Mouse (Mus musculus) lung, embryonic 14.5 days (tissue): ENCODE data around the gene Ncam2. TPM values are rescaled to one million over a fixed set of nuclear protein-coding genes. Genes with fewer than 3 reads are reported as not detected.
"Not testable (repeated sequence)": the region's sequence is repeated elsewhere in the genome, so short reads cannot be mapped to it uniquely, and the experiment has no call there.

ENCODE experiments used
- ATAC-seq: fragments of 200-750 bp; cut with Nextera tagmentation; 2 replicates; pipeline ENCODE4 v1.8.0; 2017; ENCODE audit warnings: mild to moderate bottlenecking, moderate TSS enrichment, moderate library complexity; ENCODE audit not compliant: insufficient read depth
- DNase-seq: peaks from one replicate; pipeline ENCODE4 v3.0.0-alpha.2; 2015
- H3K27ac ChIP-seq: fragments of 300-500 bp; sonication (generic); 2 replicates; pipeline ENCODE4 v1.5.1; 2014; ENCODE audit warnings: low read depth, mild to moderate bottlenecking, moderate library complexity
- H3K27me3 ChIP-seq: fragments of 300-500 bp; sonication (generic); 2 replicates; pipeline ENCODE4 v1.6.1; 2014; ENCODE audit warnings: low read length, control low read depth; ENCODE audit not compliant: insufficient read depth
- H3K36me3 ChIP-seq: fragments of 300-500 bp; sonication (generic); 2 replicates; pipeline ENCODE4 v1.6.1; 2014; ENCODE audit warnings: control low read depth; ENCODE audit not compliant: insufficient read depth
- H3K4me1 ChIP-seq: fragments of 300-500 bp; sonication (generic); 2 replicates; pipeline ENCODE4 v1.6.1; 2014; ENCODE audit warnings: antibody characterized with exemption, control low read depth; ENCODE audit not compliant: insufficient read depth
- H3K4me2 ChIP-seq: fragments of 300-500 bp; sonication (generic); 2 replicates; pipeline ENCODE4 v1.6.1; 2014; ENCODE audit warnings: mild to moderate bottlenecking
- H3K4me3 ChIP-seq: fragments of 300-500 bp; sonication (generic); 2 replicates; pipeline ENCODE4 v1.5.1; 2014; ENCODE audit warnings: low read depth, low read length
- H3K9ac ChIP-seq: fragments of 300-500 bp; sonication (generic); 2 replicates; pipeline ENCODE4 v1.6.1; 2014
- H3K9me3 ChIP-seq: fragments of 300-500 bp; sonication (generic); 2 replicates; pipeline ENCODE4 v1.6.1; 2016; ENCODE audit warnings: low read depth, low read length, control low read depth
- CTCF ChIP-seq: IDR thresholded peaks from 2 replicates; pipeline ENCODE4 v1.5.1; 2016; ENCODE audit warnings: antibody characterized with exemption, low read depth
- WGBS: fragments of 180-500 bp; shearing (Covaris S2); extraction: QIAGEN DNeasy Blood & Tissue Kit; methylation state at CpG from one replicate; pipeline ENCODE4 v1.1.7; 2014; 5-methylcytosine and 5-hydroxymethylcytosine counted together
- polyA plus RNA-seq: library from polyadenylated mRNA; unstranded; fragments of >200 nt; fragmentation: Nextera tagmentation; extraction: Ambion mirVana; gene quantifications from 2 replicates; pipeline ENCODE4 v1.2.1, GENCODE M21; 2014

Gene Ncam2
- polyA plus RNA-seq, 1 experiment from 2014 or later, result 0.07 TPM

- H3K9me3 ChIP-seq, result no peaks in the 10 kb centered on the region
- H3K4me3 ChIP-seq, result no peak overlapping the region
- no peaks in the 10 kb centered on the region for H3K4me1 ChIP-seq
- ATAC-seq (peak; percentile 62; the same call in 1 of the 2 replicates), DNase-seq (peak; percentile 56)
- WGBS, result 37% methylated on average over 7 of the region's 7 CpGs
- H3K4me2 ChIP-seq, result 0 out of 2 replicates have a peak overlapping the region, but pooled peaks have one; percentile 12
- no peak overlapping the region for H3K27ac ChIP-seq
- H3K27me3 ChIP-seq, result no peaks in the 10 kb centered on the region
- no peaks in the 10 kb centered on the region for H3K36me3 ChIP-seq
- no peak for TF ChIP-seq CTCF
- H3K9ac ChIP-seq, result no peak overlapping the region
Measured at GRCm38 (mm10) chr16:81434559-81434958, 234.1 kb downstream of the Ncam2 start.

DNA sequence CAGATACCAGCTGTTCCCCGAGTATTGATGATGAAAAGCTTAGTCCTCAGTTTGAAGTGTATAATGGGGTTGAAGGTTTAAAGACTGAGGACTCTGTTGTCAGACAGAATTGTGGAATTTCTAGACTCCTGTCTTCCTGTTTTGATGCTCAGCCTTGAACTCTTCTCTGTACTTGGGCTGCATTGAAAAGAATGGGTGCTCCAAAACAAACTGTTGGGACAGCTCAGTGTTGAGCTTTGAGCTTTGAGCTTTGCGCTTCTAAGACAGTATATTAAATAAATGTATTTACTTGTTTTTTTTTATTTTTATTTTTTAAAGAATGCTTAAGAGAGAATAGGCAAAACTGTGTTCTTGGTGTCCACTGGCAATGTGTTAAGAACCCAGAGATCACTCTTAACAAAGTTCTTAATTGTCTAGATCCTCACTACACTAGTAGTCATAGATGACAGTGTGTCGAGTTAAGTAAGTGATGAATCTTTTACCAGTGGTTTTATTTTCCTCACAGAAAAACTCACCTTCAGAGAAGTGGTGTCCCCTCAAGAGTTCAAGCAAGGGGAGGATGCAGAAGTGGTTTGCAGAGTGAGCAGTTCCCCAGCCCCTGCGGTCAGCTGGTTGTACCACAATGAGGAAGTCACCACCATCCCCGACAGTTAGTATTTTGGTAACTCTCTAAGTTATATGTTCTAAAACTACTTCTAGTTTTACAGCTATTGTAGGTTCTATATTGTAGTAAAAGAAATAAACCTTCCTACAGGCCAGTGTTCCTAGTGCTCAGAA lies 236.8 kb downstream of the Ncam2 start:
- WGBS, result 83% methylated on average over 5 of the region's 5 CpGs
- DNase-seq (no peak), ATAC-seq (no peak)
- H3K4me2 ChIP-seq, result no peak overlapping the region
- no peak overlapping the region for H3K27ac ChIP-seq
- no peaks in the 10 kb centered on the region for H3K9me3 ChIP-seq
- no peaks in the 10 kb centered on the region for H3K4me1 ChIP-seq
- no peak for TF ChIP-seq CTCF
- H3K36me3 ChIP-seq, result no peaks in the 10 kb centered on the region
- H3K4me3 ChIP-seq, result no peak overlapping the region
- H3K27me3 ChIP-seq, result no peaks in the 10 kb centered on the region
- no peak overlapping the region for H3K9ac ChIP-seq

GRCm38 (mm10) chr16:81437868-81438249 lies 237.4 kb downstream of the Ncam2 start:
- 90% methylated on average over 2 of the region's 2 CpGs for whole genome bisulfite sequencing
- Histone ChIP-seq H3K27ac (no peak overlapping the region), H3K4me2 (no peak overlapping the region), H3K9ac (no peak overlapping the region), H3K4me1 (no peaks in the 10 kb centered on the region), H3K9me3 (no peaks in the 10 kb centered on the region), H3K27me3 (no peaks in the 10 kb centered on the region), H3K36me3 (no peaks in the 10 kb centered on the region), H3K4me3 (no peak overlapping the region)
- DNase-seq (no peak), ATAC-seq (no peak)
- TF ChIP-seq CTCF, result no peak

- Histone ChIP-seq H3K4me2 (no peak overlapping the region), H3K9me3 (no peaks in the 10 kb centered on the region), H3K4me1 (no peaks in the 10 kb centered on the region), H3K9ac (no peak overlapping the region), H3K4me3 (no peak overlapping the region), H3K36me3 (no peaks in the 10 kb centered on the region), H3K27ac (no peak overlapping the region), H3K27me3 (no peaks in the 10 kb centered on the region)
- ATAC-seq (no peak), DNase-seq (no peak)
- WGBS, result 92% methylated on average over 5 of the region's 5 CpGs
- no peak for TF ChIP-seq CTCF
Measured at GRCm38 (mm10) chr16:81450851-81451250, 250.4 kb downstream of the Ncam2 start.

- Histone ChIP-seq H3K4me1 (no peaks in the 10 kb centered on the region), H3K9ac (no peak overlapping the region), H3K4me3 (no peak overlapping the region), H3K27me3 (no peaks in the 10 kb centered on the region), H3K27ac (no peak overlapping the region), H3K36me3 (no peaks in the 10 kb centered on the region), H3K4me2 (no peak overlapping the region), H3K9me3 (no peaks in the 10 kb centered on the region)
- no peak for TF ChIP-seq CTCF
- ATAC-seq (no peak), DNase-seq (peak; percentile 5)
- 51% methylated on average over 2 of the region's 2 CpGs for WGBS
Measured at GRCm38 (mm10) chr16:81452988-81453387, 252.5 kb downstream of the Ncam2 start.

- no peaks in the 10 kb centered on the region for H3K27me3 ChIP-seq
- no peak overlapping the region for H3K4me3 ChIP-seq
- DNase-seq, result peak; percentile 6
- no peaks in the 10 kb centered on the region for H3K36me3 ChIP-seq
- no peak overlapping the region for H3K4me2 ChIP-seq
- H3K9me3 ChIP-seq, result no peaks in the 10 kb centered on the region
- H3K27ac ChIP-seq, result no peak overlapping the region
- ATAC-seq, result no peak
- H3K9ac ChIP-seq, result no peak overlapping the region
- H3K4me1 ChIP-seq, result no peaks in the 10 kb centered on the region
- no peak for TF ChIP-seq CTCF
- WGBS, result 93% methylated on average over 2 of the region's 2 CpGs
Measured at GRCm38 (mm10) chr16:81454472-81454871, 254.0 kb downstream of the Ncam2 start.

- 85% methylated on average over 2 of the region's 2 CpGs for WGBS
- H3K27ac ChIP-seq, H3K9me3 ChIP-seq, H3K27me3 ChIP-seq, H3K4me2 ChIP-seq, H3K36me3 ChIP-seq, H3K4me3 ChIP-seq, H3K9ac ChIP-seq, DNase-seq, ATAC-seq, H3K4me1 ChIP-seq: not testable (repeated sequence)
Measured at GRCm38 (mm10) chr16:81462731-81463130, 262.2 kb downstream of the Ncam2 start.
